Mouse (Mus musculus) heart, embryonic 12.5 days (tissue): ENCODE results near the gene Sntb2. TPM values are rescaled to one million over a fixed set of nuclear protein-coding genes. Genes with fewer than 3 reads are reported as not detected.

Experiments
- ATAC-seq: fragments of 200-750 bp; cut with Nextera tagmentation; 2 replicates; pipeline ENCODE4 v1.8.0; 2017; ENCODE audit warnings: moderate TSS enrichment, moderate library complexity; ENCODE audit not compliant: insufficient number of reproducible peaks, low FRiP score
- H3K27ac ChIP-seq: fragments of 300-500 bp; sonication (generic); 2 replicates; pipeline ENCODE4 v1.5.1; 2016; ENCODE audit warnings: mild to moderate bottlenecking, moderate library complexity; ENCODE audit not compliant: poor library complexity, severe bottlenecking
- H3K27me3 ChIP-seq: fragments of 300-500 bp; sonication (generic); replicated peaks from 2 replicates; pipeline ENCODE4 v1.6.1; 2016; ENCODE audit warnings: mild to moderate bottlenecking, moderate library complexity
- H3K36me3 ChIP-seq: fragments of 300-500 bp; sonication (generic); 2 replicates; pipeline ENCODE4 v1.6.1; 2016; ENCODE audit warnings: mild to moderate bottlenecking, moderate library complexity
- H3K4me1 ChIP-seq: fragments of 300-500 bp; sonication (generic); replicated peaks from 2 replicates; pipeline ENCODE4 v1.6.1; 2016; ENCODE audit warnings: mild to moderate bottlenecking
- H3K4me2 ChIP-seq: fragments of 300-500 bp; sonication (generic); 2 replicates; pipeline ENCODE4 v1.6.1; 2016; ENCODE audit warnings: mild to moderate bottlenecking, moderate library complexity
- H3K4me3 ChIP-seq: fragments of 300-500 bp; sonication (generic); 2 replicates; pipeline ENCODE4 v1.5.1; 2016; ENCODE audit warnings: mild to moderate bottlenecking
- H3K9ac ChIP-seq: fragments of 300-500 bp; sonication (generic); 2 replicates; pipeline ENCODE4 v1.6.1; 2016; ENCODE audit warnings: mild to moderate bottlenecking, moderate library complexity
- H3K9me3 ChIP-seq: fragments of 300-500 bp; sonication (generic); replicated peaks from 2 replicates; pipeline ENCODE4 v1.6.1; 2016; ENCODE audit warnings: mild to moderate bottlenecking, moderate library complexity
- WGBS: fragments of 180-500 bp; shearing (Covaris S2); methylation state at CpG from one replicate; pipeline ENCODE4 v1.1.7; 2016; 5-methylcytosine and 5-hydroxymethylcytosine counted together
- polyA plus RNA-seq: library from polyadenylated mRNA; unstranded; fragments of >200 nt; fragmentation: Nextera tagmentation; extraction: Ambion mirVana; gene quantifications from 2 replicates; pipeline ENCODE4 v1.2.1, GENCODE M21; 2016

The Sntb2 gene
- 11.5 and 12.2 TPM in 2 replicates for polyA plus RNA-seq

GRCm38 (mm10) chr8:106935324-106935869, at the start of gene Sntb2:
Gene Sntb2 (plus strand): TSS chr8:106935750.
- Histone ChIP-seq H3K9me3 (no peaks in the 10 kb centered on the region), H3K4me1 (peaks cover 24% of the 10 kb centered on the region), H3K4me3 (peak within 1 kb of the TSS; percentile 73), H3K27me3 (no peaks in the 10 kb centered on the region), H3K27ac (peak within 1 kb of the TSS; percentile 84), H3K9ac (peak within 1 kb of the TSS; percentile 94), H3K36me3 (no peaks in the 10 kb centered on the region), H3K4me2 (peak within 1 kb of the TSS; percentile 85)
- WGBS: under 1% methylated on average over 39 of the region's 41 CpGs
- peak; percentile 88 for ATAC-seq

- ATAC-seq: no peak
- no peak overlapping the region for H3K4me3 ChIP-seq
- H3K27me3 ChIP-seq: no peaks in the 10 kb centered on the region
- no peak overlapping the region for H3K4me2 ChIP-seq
- no peak overlapping the region for H3K27ac ChIP-seq
- no peaks in the 10 kb centered on the region for H3K9me3 ChIP-seq
- peaks cover 44% of the 10 kb centered on the region for H3K36me3 ChIP-seq
- 48% methylated on average over 5 of the region's 5 CpGs for WGBS
- no peak overlapping the region for H3K9ac ChIP-seq
- peaks cover 24% of the 10 kb centered on the region for H3K4me1 ChIP-seq
Measured at GRCm38 (mm10) chr8:106887336-106888189, 48.0 kb upstream of the Sntb2 start.

- 62% methylated on average over 3 of the region's 3 CpGs for WGBS
- Histone ChIP-seq H3K9ac (no peak overlapping the region), H3K4me2 (no peak overlapping the region), H3K4me3 (no peak overlapping the region), H3K4me1 (peaks cover 24% of the 10 kb centered on the region), H3K9me3 (no peaks in the 10 kb centered on the region), H3K27me3 (no peaks in the 10 kb centered on the region), H3K36me3 (peaks cover 32% of the 10 kb centered on the region), H3K27ac (no peak overlapping the region)
- ATAC-seq: no peak
Measured at GRCm38 (mm10) chr8:106888803-106889202, 46.7 kb upstream of the Sntb2 start.

GRCm38 (mm10) chr8:106892210-106892805, 43.2 kb upstream of the Sntb2 start:
- no peaks in the 10 kb centered on the region for H3K27me3 ChIP-seq
- peaks cover 38% of the 10 kb centered on the region for H3K4me1 ChIP-seq
- H3K4me2 ChIP-seq: peak overlapping the region; percentile 90
- WGBS: 1% methylated on average over 15 of the region's 15 CpGs
- peak overlapping the region; percentile 97 for H3K9ac ChIP-seq
- peaks cover 29% of the 10 kb centered on the region for H3K36me3 ChIP-seq
- H3K4me3 ChIP-seq: peak overlapping the region; percentile 93
- H3K9me3 ChIP-seq: no peaks in the 10 kb centered on the region
- peak overlapping the region; percentile 97 for H3K27ac ChIP-seq
- no peak for ATAC-seq

- ATAC-seq: peak; percentile 83
- H3K4me2 ChIP-seq: peak overlapping the region; percentile 90
- peak overlapping the region; percentile 93 for H3K4me3 ChIP-seq
- no peaks in the 10 kb centered on the region for H3K9me3 ChIP-seq
- peak overlapping the region; percentile 97 for H3K27ac ChIP-seq
- H3K9ac ChIP-seq: peak overlapping the region; percentile 97
- H3K4me1 ChIP-seq: peaks cover 38% of the 10 kb centered on the region
- under 1% methylated on average over 57 of the region's 57 CpGs for WGBS
- no peaks in the 10 kb centered on the region for H3K27me3 ChIP-seq
- H3K36me3 ChIP-seq: peaks cover 33% of the 10 kb centered on the region
Measured at GRCm38 (mm10) chr8:106892806-106893451, 42.6 kb upstream of the Sntb2 start.

DNA sequence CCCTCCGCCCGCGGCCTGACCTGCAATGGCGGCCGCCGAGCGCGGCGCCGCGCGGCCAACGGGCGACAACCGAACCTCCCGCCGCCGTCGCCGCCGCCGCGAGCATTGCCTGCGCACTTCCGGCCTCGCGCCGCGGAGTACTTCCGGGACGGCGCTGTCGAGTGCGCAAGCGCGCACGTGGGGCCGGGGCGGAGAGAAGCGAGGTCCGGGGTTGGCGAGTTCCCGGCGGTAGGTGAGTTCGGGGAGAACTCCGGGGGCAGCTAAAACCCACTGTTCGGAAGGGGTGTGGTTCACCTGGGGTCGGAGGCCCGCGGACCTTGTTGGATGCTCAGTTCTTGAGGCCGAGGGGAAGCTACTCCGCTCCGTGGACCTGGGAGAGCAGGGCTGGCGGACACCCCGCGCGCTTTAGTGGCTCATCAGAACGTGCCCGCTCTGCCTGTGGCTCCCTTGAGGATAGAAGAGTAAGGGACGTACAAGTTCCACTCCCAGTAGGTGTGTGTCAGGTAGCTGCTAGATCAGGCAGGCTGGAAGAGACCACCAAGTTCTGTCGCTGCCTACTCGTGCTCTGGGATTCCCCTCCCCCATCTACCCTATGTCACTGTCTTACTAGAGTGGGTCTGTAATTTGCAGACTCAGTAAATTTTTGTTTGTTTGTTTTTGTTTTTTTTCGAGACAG, 41.9 kb upstream of the Sntb2 start, which contains the start of gene Utp4:
Gene Utp4, plus strand, starts transcription at position 156 of the 676 bp plus-strand sequence.
- Histone ChIP-seq H3K9me3 (no peaks in the 10 kb centered on the region), H3K4me3 (peak within 1 kb of the TSS; percentile 93), H3K4me1 (peaks cover 36% of the 10 kb centered on the region), H3K36me3 (peaks cover 40% of the 10 kb centered on the region), H3K9ac (peak within 1 kb of the TSS; percentile 97), H3K27me3 (no peaks in the 10 kb centered on the region), H3K27ac (peak within 1 kb of the TSS; percentile 97), H3K4me2 (peak within 1 kb of the TSS; percentile 90)
- peak; percentile 92 for ATAC-seq
- under 1% methylated on average over 63 of the region's 63 CpGs for WGBS

DNA sequence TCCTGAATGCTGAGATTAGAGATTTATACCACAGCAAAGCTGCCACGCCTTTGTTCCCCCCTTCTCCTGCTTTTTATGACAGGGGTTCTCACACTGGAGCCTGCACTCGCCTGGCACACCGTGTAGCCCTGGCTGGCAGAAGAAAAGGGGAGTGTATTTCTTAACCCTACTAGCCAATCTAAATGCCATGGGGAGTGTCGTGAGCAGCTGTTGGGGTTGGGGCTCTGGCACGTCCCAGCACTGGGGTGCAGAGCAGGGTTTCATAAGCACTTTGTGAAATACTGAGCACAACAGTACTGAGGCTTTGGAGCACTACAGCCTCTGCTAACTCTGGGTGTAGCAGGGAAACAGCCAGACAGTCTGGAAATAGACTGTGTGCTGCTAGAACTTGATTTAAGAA, 36.1 kb upstream of the Sntb2 start:
- Histone ChIP-seq H3K27ac (no peak overlapping the region), H3K9ac (no peak overlapping the region), H3K36me3 (peaks cover 97% of the 10 kb centered on the region), H3K4me1 (peaks cover 9% of the 10 kb centered on the region), H3K27me3 (no peaks in the 10 kb centered on the region), H3K4me2 (no peak overlapping the region), H3K4me3 (no peak overlapping the region), H3K9me3 (no peaks in the 10 kb centered on the region)
- WGBS: 87% methylated on average over 5 of the region's 5 CpGs
- no peak for ATAC-seq

DNA sequence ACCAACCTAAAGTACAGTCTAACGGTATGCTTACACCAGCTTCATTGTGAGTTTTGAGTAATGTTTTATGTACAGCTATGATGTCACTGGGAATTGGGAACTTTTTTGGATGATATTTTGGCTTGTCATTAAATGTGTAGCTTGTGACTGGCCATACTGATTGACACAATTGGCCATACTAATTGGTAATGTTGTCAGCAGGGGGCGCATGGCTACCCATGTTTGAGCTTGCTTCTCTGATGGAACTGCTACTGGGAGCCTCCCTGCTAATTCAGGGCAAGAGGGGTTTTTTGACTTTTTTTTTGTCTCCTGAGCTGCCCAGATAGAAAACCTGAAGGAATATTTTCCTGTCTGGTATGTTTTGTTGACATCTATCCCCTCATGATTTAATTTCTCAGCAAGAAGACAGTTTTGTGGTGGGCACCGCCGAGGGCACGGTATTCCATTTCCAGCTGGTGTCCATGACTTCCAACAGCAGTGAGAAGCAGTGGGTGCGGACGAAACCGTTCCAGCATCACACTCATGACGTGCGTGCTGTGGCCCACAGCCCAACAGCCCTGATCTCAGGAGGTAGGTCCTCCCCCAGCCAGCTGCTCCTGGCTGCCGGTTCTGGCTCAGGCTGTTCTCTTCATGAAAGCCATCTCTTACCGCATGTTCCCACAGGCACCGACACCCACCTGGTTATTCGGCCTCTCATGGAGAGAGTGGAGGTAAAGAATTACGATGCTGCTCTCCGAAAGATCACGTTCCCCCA, 29.6 kb upstream of the Sntb2 start:
- H3K27me3 ChIP-seq: no peaks in the 10 kb centered on the region
- H3K4me3 ChIP-seq: no peak overlapping the region
- 93% methylated on average over 17 of the region's 17 CpGs for WGBS
- no peak for ATAC-seq
- H3K27ac ChIP-seq: no peak overlapping the region
- peaks cover 4% of the 10 kb centered on the region; the same call in 1 of the 2 replicates for H3K4me1 ChIP-seq
- no peaks in the 10 kb centered on the region for H3K9me3 ChIP-seq
- H3K9ac ChIP-seq: no peak overlapping the region
- no peak overlapping the region for H3K4me2 ChIP-seq
- H3K36me3 ChIP-seq: peaks cover 88% of the 10 kb centered on the region

- WGBS: 95% methylated on average over 6 of the region's 6 CpGs
- Histone ChIP-seq H3K9ac (no peak overlapping the region), H3K4me3 (no peak overlapping the region), H3K36me3 (peaks cover 86% of the 10 kb centered on the region), H3K9me3 (no peaks in the 10 kb centered on the region), H3K4me2 (no peak overlapping the region), H3K27me3 (no peaks in the 10 kb centered on the region), H3K4me1 (peaks cover 4% of the 10 kb centered on the region; the same call in 1 of the 2 replicates), H3K27ac (peak overlapping the region; percentile 45; the same call in 1 of the 2 replicates)
- ATAC-seq: no peak
Measured at GRCm38 (mm10) chr8:106906635-106907034, 28.9 kb upstream of the Sntb2 start.

DNA sequence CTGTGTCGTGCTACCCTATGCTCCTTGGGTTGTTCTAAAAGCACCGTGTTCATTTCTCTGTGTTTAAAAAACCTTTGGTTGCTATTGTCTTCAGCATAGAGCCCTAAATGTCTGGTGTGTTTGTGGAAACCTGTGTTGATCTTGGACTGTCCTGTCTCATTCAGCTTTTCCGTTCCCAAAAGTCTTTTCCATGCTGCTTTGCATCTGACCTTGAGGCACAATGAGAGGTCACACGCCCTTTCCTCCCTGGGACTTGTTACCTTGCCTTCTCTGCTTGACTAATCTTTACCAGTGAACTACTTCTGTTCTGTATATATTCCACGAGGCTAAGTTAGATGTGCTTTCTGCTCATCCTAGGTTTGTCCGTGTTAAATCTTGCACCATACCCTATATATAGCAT, 28.1 kb upstream of the Sntb2 start:
- ATAC-seq: peak; percentile 25; the same call in 1 of the 2 replicates
- no peak overlapping the region for H3K4me3 ChIP-seq
- H3K27ac ChIP-seq: 0 out of 2 replicates have a peak overlapping the region, but pooled peaks have one; percentile 45
- H3K9ac ChIP-seq: no peak overlapping the region
- H3K27me3 ChIP-seq: no peaks in the 10 kb centered on the region
- H3K36me3 ChIP-seq: peaks cover 86% of the 10 kb centered on the region
- 74% methylated on average over 6 of the region's 6 CpGs for WGBS
- 0 out of 2 replicates have a peak, but pooled peaks cover 4% of the 10 kb centered on the region for H3K4me1 ChIP-seq
- no peaks in the 10 kb centered on the region for H3K9me3 ChIP-seq
- no peak overlapping the region for H3K4me2 ChIP-seq
